Mouse (Mus musculus) kidney, adult 2 months (tissue): ENCODE measurements around the gene Ogfrl1.

ENCODE experiments used
- CTCF ChIP-seq: fragments of 200-500 bp; conservative IDR thresholded peaks from 2 replicates; pipeline ENCODE4 v1.5.1; 2011; ENCODE audit warnings: low read depth, mild to moderate bottlenecking, control low read depth, low read length, moderate library complexity, mixed read lengths; ENCODE audit not compliant: insufficient read depth, insufficient read length
- POLR2A ChIP-seq: fragments of 200-500 bp; IDR thresholded peaks from one replicate; pipeline ENCODE4 v1.6.1; 2011; ENCODE audit warnings: low read depth, low read length, control low read depth

DNA sequence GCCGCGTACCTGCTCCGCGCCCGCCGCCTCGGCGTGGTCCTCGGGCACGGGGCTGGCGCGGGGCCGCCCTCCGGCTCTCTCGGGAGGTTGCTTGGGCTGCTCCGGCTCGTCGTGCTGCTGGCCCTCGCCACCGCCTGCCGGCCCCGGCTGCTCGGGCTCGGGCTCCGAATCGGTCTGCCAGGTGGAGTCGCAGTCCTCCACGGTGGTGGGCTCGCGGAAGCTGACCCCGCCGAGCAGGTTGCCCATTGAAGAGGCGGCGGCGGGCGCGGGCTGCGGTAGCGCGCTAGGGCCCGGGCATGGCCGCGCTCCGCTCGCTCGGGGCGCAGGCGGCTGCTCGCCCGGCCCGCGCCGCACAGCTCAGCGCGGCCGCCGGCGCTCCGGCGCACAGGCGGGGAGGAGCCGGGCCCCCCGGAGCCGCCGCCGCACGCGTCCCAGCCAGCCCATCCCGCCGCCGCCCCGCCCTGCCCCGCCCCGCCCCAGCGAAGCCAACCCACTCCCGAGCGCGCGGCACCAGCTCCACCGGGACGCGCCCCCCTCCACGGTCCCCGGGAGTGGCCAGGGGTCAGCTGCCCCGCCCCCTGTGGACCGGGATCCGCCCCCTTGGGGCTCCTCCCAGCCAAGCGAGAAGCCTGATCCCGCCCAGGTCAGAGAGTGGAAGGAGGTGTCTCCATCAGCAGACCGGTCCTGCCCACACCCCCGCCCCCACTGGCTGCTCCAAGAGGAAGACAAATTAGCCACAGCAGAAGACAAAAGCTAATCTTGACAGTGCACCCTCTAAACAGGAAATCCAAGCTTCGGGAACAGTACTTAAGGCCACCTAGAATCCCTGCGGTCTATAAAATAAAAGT, 14.5 kb downstream of the Ogfrl1 start:
- TF ChIP-seq CTCF (no peak), POLR2A (no peak)
